Mouse (Mus musculus) forebrain, postnatal 0 days (tissue): Measurements from ENCODE around the gene Mfsd1. TPM values are rescaled to one million over a fixed set of nuclear protein-coding genes. Genes with fewer than 3 reads are reported as not detected.

Experiments
- ATAC-seq: fragments of 200-750 bp; cut with Nextera tagmentation; 2 replicates; pipeline ENCODE4 v1.8.0; 2017; ENCODE audit warnings: mild to moderate bottlenecking, moderate library complexity
- DNase-seq: peaks from one replicate; pipeline ENCODE4 v3.0.0-alpha.2; 2015
- H3K27ac ChIP-seq: fragments of 300-500 bp; sonication (generic); 2 replicates; pipeline ENCODE4 v1.5.1; 2014; ENCODE audit warnings: low read depth, mild to moderate bottlenecking, antibody characterized with exemption, low read length, moderate library complexity, mixed read lengths
- H3K27me3 ChIP-seq: fragments of 300-500 bp; sonication (generic); 2 replicates; pipeline ENCODE4 v1.6.1; 2014; ENCODE audit warnings: mild to moderate bottlenecking, low read length, mixed read lengths; ENCODE audit not compliant: insufficient read depth
- H3K36me3 ChIP-seq: fragments of 300-500 bp; sonication (generic); 2 replicates; pipeline ENCODE4 v1.6.1; 2014; ENCODE audit warnings: mild to moderate bottlenecking, moderate library complexity; ENCODE audit not compliant: insufficient read depth
- H3K4me1 ChIP-seq: fragments of 300-500 bp; sonication (generic); 2 replicates; pipeline ENCODE4 v1.6.1; 2014; ENCODE audit warnings: antibody characterized with exemption; ENCODE audit not compliant: insufficient read depth
- H3K4me2 ChIP-seq: fragments of 300-500 bp; sonication (generic); 2 replicates; pipeline ENCODE4 v1.6.1; 2014; ENCODE audit warnings: low read depth, mild to moderate bottlenecking, moderate library complexity
- H3K4me3 ChIP-seq: fragments of 300-500 bp; sonication (generic); 2 replicates; pipeline ENCODE4 v1.5.1; 2014; ENCODE audit warnings: low read depth, low read length, mixed read lengths
- H3K9ac ChIP-seq: fragments of 300-500 bp; sonication (generic); 2 replicates; pipeline ENCODE4 v1.6.1; 2014; ENCODE audit warnings: mild to moderate bottlenecking
- H3K9me3 ChIP-seq: fragments of 300-500 bp; sonication (generic); 2 replicates; pipeline ENCODE4 v1.6.1; 2016; ENCODE audit warnings: low read length
- CTCF ChIP-seq: sonication (generic); IDR thresholded peaks from 2 replicates; pipeline ENCODE4 v1.5.1; 2016; ENCODE audit warnings: antibody characterized with exemption, control low read depth, low read depth
- WGBS: fragments of 180-500 bp; shearing (Covaris S2); extraction: QIAGEN DNeasy Blood & Tissue Kit; methylation state at CpG from one replicate; pipeline ENCODE4 v1.1.7; 2014; 5-methylcytosine and 5-hydroxymethylcytosine counted together
- polyA plus RNA-seq: library from polyadenylated mRNA; unstranded; fragments of >200 nt; fragmentation: Nextera tagmentation; extraction: Ambion mirVana; gene quantifications from 2 replicates; pipeline ENCODE4 v1.2.1, GENCODE M21; 2015
- total RNA-seq: library from RNA; depleted of rRNA; stranded (reverse); fragments of >200 nt; gene quantifications from 2 replicates; pipeline ENCODE4 v1.2.3, GENCODE M21; 2014

Mfsd1 gene
- total and polyA plus RNA-seq, 2 experiments from 2014 or later: 27.1 to 27.3 TPM

DNA sequence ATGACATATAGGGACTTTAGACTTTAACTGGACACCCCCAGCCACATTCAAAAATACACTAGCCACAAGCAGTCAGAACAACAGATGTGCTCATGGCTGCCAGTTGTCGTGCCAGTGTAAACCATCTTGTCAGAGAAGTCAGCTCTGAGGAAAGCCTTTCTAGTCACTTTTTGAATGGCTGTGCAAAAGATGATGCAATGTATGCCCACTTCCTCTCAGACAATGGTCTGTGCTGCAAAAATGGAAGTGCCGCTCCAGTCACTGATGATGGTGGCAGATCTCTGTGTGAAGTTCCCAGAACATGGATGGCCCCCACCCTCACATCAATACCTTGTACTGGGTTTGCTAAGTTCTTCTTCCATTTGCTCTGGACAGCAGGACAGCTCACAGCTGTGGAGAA lies 6.3 kb upstream of the Mfsd1 start:
- Histone ChIP-seq H3K9me3 (no peaks in the 10 kb centered on the region), H3K36me3 (no peaks in the 10 kb centered on the region), H3K9ac (no peak overlapping the region), H3K4me2 (no peak overlapping the region), H3K27me3 (no peaks in the 10 kb centered on the region), H3K4me3 (no peak overlapping the region), H3K27ac (no peak overlapping the region), H3K4me1 (no peaks in the 10 kb centered on the region)
- WGBS: 89% methylated on average over 2 of the region's 2 CpGs
- TF ChIP-seq CTCF: no peak
- ATAC-seq (no peak), DNase-seq (no peak)

DNA sequence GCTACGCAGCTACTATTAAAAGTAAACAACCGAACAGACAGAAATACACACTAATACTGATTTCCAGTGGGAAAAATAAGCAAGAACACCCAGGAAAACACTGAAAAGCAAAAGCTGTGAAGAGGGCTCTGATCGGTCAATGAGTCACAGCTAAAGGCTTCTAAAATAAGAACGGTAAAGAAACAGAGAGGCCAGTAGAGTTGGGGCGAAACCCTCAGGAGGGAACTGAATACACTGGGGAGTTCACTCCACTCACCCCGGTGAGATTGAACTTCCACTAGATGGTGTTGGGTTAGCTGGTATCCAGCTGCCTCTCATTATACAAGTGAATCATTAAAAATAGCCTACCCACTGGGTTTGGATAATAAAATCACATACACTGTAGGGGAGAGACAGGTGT lies 5.8 kb upstream of the Mfsd1 start:
- no peak for DNase-seq
- TF ChIP-seq CTCF: no peak
- Histone ChIP-seq H3K4me1 (no peaks in the 10 kb centered on the region), H3K36me3 (no peaks in the 10 kb centered on the region), H3K27ac (no peak overlapping the region), H3K9ac (no peak overlapping the region), H3K4me3 (no peak overlapping the region), H3K9me3 (no peaks in the 10 kb centered on the region), H3K4me2 (no peak overlapping the region), H3K27me3 (no peaks in the 10 kb centered on the region)
- 87% methylated on average over 6 of the region's 6 CpGs for WGBS
- ATAC-seq: no peak

DNA sequence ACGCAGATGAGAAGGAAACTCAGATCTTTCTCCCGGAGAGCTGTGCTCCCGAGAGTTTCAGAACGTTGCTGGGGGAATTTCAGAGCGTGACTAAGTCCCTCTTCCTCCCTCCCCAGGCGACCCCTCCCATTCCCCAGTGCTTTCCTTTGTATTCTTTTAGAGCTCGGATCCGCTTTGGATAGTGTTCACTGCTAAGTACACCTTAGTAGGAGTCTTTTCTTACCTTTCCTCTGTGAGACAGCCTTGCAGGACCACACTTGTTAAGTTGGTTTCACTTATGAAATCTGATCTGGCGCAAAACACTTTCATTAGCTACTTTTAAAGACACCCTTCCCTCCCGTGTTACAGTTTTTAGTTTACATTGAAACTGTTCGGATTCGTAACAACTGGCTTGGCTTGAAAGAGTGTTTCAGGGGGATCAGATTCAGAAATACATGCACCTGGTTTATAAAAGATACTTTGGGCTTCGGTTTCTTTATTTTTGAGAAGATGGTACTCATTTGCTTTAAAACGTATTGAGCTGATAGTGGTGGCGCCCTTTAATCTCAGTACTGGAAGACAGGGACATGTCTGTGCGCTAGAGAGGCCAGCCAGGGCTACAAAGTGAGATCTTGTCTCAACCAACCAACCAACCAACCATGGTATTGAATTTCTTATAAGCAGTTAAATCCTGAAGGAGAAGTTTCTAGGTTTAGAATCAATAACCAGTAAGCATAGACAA lies 744 bp downstream of the Mfsd1 start:
- WGBS: 24% methylated on average over 16 of the region's 16 CpGs
- peak overlapping the region; percentile 73 for H3K27ac ChIP-seq
- H3K36me3 ChIP-seq: peaks cover 5% of the 10 kb centered on the region; the same call in 1 of the 2 replicates
- no peaks in the 10 kb centered on the region for H3K9me3 ChIP-seq
- H3K27me3 ChIP-seq: no peaks in the 10 kb centered on the region
- H3K4me1 ChIP-seq: peaks cover 10% of the 10 kb centered on the region; the same call in 1 of the 2 replicates
- DNase-seq: no peak
- no peak for TF ChIP-seq CTCF
- ATAC-seq: no peak
- H3K4me3 ChIP-seq: peak overlapping the region; percentile 67
- H3K4me2 ChIP-seq: peak overlapping the region; percentile 86
- peak overlapping the region; percentile 63 for H3K9ac ChIP-seq

DNA sequence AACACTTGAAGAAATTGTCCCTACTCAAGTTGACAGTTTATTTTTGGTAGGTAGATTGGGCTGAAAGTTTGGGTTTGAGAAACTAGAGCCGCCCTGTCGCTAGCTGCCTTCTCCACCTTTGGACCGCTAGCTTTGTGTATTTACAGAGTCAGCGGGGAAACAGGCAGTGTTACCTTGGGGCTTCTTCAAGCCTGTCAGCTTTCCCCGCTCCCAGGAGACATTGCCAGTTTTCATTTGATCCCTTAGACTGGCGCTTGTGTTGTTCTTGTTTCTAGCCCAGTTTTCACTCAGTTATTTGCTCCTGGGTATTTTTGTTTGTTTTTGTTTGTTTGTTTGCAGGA lies 1.3 kb downstream of the Mfsd1 start:
- peak overlapping the region; percentile 86 for H3K4me2 ChIP-seq
- peak overlapping the region; percentile 67; the same call in 1 of the 2 replicates for H3K4me3 ChIP-seq
- no peaks in the 10 kb centered on the region for H3K9me3 ChIP-seq
- no peak overlapping the region for H3K27ac ChIP-seq
- H3K4me1 ChIP-seq: peaks cover 10% of the 10 kb centered on the region; the same call in 1 of the 2 replicates
- H3K27me3 ChIP-seq: no peaks in the 10 kb centered on the region
- ATAC-seq (no peak), DNase-seq (no peak)
- H3K36me3 ChIP-seq: peaks cover 7% of the 10 kb centered on the region
- 86% methylated on average over 6 of the region's 6 CpGs for WGBS
- TF ChIP-seq CTCF: no peak
- no peak overlapping the region for H3K9ac ChIP-seq

DNA sequence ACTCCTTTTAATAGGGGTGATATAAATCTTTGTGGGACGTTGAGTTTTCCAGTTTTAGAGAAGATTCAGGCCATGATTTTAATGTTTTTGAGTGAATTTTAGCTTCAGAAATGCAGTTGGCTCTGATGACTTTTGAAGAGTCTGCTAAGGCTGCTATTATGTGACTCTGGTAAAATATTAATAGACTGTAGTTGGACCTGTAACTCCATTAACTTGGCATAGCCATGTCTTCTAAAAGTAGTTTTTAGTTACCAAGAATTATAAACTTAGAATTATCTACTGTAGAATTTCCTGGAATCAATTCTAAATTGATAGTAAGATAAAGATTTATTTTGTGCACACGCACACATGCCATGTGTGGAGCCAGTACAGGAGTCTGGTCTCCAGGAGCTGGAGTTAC lies 4.0 kb downstream of the Mfsd1 start:
- Histone ChIP-seq H3K4me1 (peaks cover 10% of the 10 kb centered on the region; the same call in 1 of the 2 replicates), H3K9me3 (no peaks in the 10 kb centered on the region), H3K4me3 (no peak overlapping the region), H3K27me3 (no peaks in the 10 kb centered on the region), H3K36me3 (peaks cover 34% of the 10 kb centered on the region), H3K9ac (no peak overlapping the region), H3K27ac (no peak overlapping the region), H3K4me2 (no peak overlapping the region)
- ATAC-seq: no peak
- WGBS: 92% methylated on average over 2 of the region's 2 CpGs
- no peak for TF ChIP-seq CTCF
- no peak for DNase-seq

DNA sequence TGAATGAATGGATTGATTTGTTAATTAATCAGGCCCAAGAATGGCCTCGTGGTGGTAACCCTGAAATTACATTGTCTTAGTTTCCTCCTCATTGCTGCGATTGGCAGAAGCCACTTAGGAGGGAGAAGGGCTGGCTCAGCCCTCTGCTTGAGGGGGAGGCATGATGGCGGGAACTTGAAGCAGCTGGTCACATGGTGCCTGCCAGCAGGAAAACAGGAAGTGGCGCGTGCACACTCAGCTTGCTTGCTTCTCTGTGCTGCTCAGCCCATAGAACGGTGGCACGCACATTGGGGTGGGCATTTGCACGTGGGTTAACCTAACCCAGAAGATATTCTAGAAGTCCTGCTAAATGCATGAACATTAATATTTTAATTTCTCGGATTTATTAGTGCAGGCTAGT lies 4.9 kb downstream of the Mfsd1 start:
- no peak overlapping the region for H3K9ac ChIP-seq
- H3K27ac ChIP-seq: no peak overlapping the region
- WGBS: 85% methylated on average over 9 of the region's 9 CpGs
- no peak for DNase-seq
- no peak for TF ChIP-seq CTCF
- H3K9me3 ChIP-seq: no peaks in the 10 kb centered on the region
- no peak for ATAC-seq
- H3K4me1 ChIP-seq: peaks cover 10% of the 10 kb centered on the region; the same call in 1 of the 2 replicates
- H3K4me2 ChIP-seq: no peak overlapping the region
- H3K4me3 ChIP-seq: no peak overlapping the region
- peaks cover 42% of the 10 kb centered on the region for H3K36me3 ChIP-seq
- no peaks in the 10 kb centered on the region for H3K27me3 ChIP-seq

DNA sequence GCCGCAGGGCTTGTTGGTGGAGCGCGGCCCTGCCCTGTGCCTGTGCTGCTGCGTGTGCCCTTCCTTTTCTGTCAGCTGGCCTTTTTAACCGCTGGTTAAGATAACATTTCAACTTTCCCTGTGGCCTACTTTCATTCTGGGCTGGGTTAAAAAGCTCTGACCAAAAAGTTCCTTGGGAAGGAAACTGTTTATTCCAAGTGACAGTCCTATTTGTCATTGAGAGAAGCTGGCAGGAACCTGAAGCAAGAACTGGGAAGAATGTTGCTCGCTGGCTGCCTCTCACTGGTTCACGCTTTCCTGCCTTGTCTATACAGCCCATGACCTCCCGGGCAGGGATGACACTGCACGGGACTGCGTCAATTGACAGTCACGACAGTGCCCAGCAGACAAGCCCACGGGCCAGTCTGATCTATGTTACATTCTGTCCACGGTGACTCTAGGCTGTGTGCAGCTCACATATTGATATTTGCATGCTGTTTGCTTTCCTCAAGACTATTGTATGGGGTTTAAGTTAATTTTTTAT lies 19.1 kb downstream of the Mfsd1 start:
- no peaks in the 10 kb centered on the region for H3K27me3 ChIP-seq
- H3K36me3 ChIP-seq: peaks cover 62% of the 10 kb centered on the region
- H3K4me1 ChIP-seq: no peaks in the 10 kb centered on the region
- H3K9me3 ChIP-seq: no peaks in the 10 kb centered on the region
- ATAC-seq: no peak
- no peak for DNase-seq
- H3K9ac ChIP-seq: no peak overlapping the region
- no peak overlapping the region for H3K4me3 ChIP-seq
- no peak overlapping the region for H3K4me2 ChIP-seq
- no peak for TF ChIP-seq CTCF
- WGBS: 96% methylated on average over 13 of the region's 13 CpGs
- no peak overlapping the region for H3K27ac ChIP-seq
